Mouse (Mus musculus): Measurements from ENCODE around the gene Cpeb4.

DNA sequence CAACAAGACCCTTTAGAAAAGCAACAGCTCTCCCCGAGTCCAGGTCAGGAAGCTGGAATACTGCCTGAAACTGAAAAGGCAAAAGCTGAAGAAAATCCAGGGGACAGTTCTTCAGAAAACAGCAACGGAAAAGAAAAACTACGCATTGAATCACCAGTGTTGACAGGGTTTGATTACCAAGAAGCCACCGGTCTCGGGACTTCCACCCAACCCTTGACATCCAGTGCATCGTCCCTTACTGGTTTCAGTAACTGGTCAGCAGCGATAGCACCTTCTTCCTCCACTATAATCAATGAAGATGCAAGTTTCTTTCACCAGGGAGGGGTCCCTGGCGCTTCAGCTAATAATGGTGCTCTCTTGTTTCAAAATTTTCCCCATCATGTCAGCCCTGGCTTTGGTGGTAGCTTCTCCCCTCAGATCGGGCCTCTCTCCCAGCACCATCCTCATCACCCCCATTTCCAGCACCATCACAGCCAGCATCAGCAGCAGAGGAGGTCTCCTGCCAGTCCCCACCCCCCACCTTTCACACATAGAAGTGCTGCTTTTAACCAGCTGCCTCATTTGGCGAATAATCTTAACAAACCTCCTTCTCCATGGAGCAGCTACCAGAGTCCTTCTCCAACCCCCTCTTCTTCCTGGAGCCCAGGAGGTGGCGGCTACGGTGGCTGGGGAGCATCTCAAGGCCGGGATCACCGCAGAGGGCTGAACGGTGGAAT is 693 bp downstream of the Cpeb4 start:
- TF ChIP-seq CTCF (IDR thresholded peaks at IDR 0.05) (no peak), EP300 (IDR thresholded peaks at IDR 0.05; ENCODE audit: insufficient read depth, low read depth, low read length) (no peak), POLR2A (IDR thresholded peaks at IDR 0.05; ENCODE audit: insufficient read depth, low read depth, low read length) (0 out of 2 replicates have a peak, but pooled peaks have one; percentile 9)

All from heart, adult 2 months (tissue).